Mouse (Mus musculus): ENCODE measurements around the gene Gm21885.

- TF ChIP-seq POLR2A (IDR thresholded peaks at IDR 0.05; ENCODE audit: control insufficient read depth, extremely low read depth, insufficient read depth, low read length, poor library complexity) (no peak), CTCF (IDR thresholded peaks at IDR 0.05; ENCODE audit: borderline replicate concordance, control insufficient read depth, extremely low read depth, insufficient read depth, low read length, poor library complexity) (no peak)
Observed at GRCm38 (mm10) chr11:94281199-94282181, at the start of gene Gm21885.
